Mouse (Mus musculus): ENCODE measurements around the gene Fgd3. TPM values are rescaled to one million over a fixed set of nuclear protein-coding genes. Genes with fewer than 3 reads are reported as not detected.

Gene Fgd3
- polyA plus RNA-seq, 1 experiment from 2014 or later = 1.0 TPM

DNA sequence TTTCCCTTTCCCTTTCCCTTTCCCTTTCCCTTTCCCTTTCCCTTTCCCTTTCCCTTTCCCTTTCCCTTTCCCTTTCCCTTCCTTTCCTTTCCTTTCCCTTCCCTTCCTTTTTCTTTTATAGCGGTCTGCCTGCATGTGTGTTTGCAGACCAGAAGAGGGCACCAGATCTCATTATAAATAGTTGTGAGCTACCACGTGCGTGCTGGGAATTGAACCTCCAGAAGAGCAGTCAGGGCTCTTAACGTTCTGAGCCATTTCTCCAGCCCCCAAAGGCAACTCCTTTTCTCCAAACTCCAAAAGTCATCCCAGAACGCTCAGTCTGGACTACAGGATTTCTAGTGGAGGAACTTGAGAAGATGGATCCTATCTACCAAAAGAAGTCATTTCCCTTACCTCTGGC is 99.2 kb downstream of the Fgd3 start:
- no peak overlapping the region for H3K4me3 ChIP-seq (replicated peaks; ENCODE audit: low read depth, low read length)
- no peak overlapping the region for H3K9ac ChIP-seq (ENCODE audit: low read depth, low read length)
- WGBS = 25% methylated on average over 5 of the region's 5 CpGs
- no peak overlapping the region for H3K27ac ChIP-seq
- H3K27me3 ChIP-seq (ENCODE audit: insufficient read depth, low read length) = no peaks in the 10 kb centered on the region
- DNase-seq (ENCODE audit: low spot score) (no peak), ATAC-seq (replicated peaks; ENCODE audit: low FRiP score, low read depth) (no peak)
- H3K9me3 ChIP-seq (replicated peaks; ENCODE audit: low read length) = no peaks in the 10 kb centered on the region
- TF ChIP-seq CTCF (IDR thresholded peaks at IDR 0.05; ENCODE audit: low read depth) = peak; percentile 46
- no peak overlapping the region for H3K4me2 ChIP-seq (ENCODE audit: low read length)
- 0 out of 2 replicates have a peak, but pooled peaks cover 4% of the 10 kb centered on the region for H3K4me1 ChIP-seq (replicated peaks; ENCODE audit: insufficient read depth, low read length)
- H3K36me3 ChIP-seq (ENCODE audit: insufficient read depth, low read length) = no peaks in the 10 kb centered on the region

GRCm38 (mm10) chr13:49219367-49219766 is 100.7 kb downstream of the Fgd3 start:
- H3K36me3 ChIP-seq (ENCODE audit: insufficient read depth, low read length) = no peaks in the 10 kb centered on the region
- no peak for TF ChIP-seq CTCF (IDR thresholded peaks at IDR 0.05; ENCODE audit: low read depth)
- no peak for DNase-seq (ENCODE audit: low spot score)
- no peaks in the 10 kb centered on the region for H3K27me3 ChIP-seq (ENCODE audit: insufficient read depth, low read length)
- WGBS = 83% methylated on average over 4 of the region's 4 CpGs
- H3K27ac ChIP-seq = no peak overlapping the region
- no peak overlapping the region for H3K4me3 ChIP-seq (replicated peaks; ENCODE audit: low read depth, low read length)
- no peak overlapping the region for H3K9ac ChIP-seq (ENCODE audit: low read depth, low read length)
- H3K4me1 ChIP-seq (replicated peaks; ENCODE audit: insufficient read depth, low read length) = peaks cover 11% of the 10 kb centered on the region; the same call in 1 of the 2 replicates
- no peak for ATAC-seq (replicated peaks; ENCODE audit: low FRiP score, low read depth)
- H3K4me2 ChIP-seq (ENCODE audit: low read length) = no peak overlapping the region
- no peaks in the 10 kb centered on the region for H3K9me3 ChIP-seq (replicated peaks; ENCODE audit: low read length)

DNA sequence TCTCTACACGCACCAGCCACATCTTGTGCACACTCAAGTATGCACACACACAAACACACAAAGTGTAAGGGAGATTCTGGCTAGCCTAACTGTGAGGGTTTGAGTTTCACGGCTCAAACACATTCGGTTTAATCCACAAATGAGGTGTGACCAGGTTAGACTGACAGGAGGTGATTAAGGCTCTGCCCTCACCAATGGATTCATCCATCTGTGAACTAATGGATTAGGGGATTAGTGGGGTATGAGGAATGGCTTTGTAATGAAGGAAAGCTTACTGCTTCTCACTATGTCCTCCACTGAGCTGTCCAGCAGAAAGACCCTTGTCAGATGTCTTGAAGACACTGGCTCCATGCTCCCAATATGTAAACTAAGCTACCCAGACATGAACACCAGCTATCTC is 101.5 kb downstream of the Fgd3 start:
- H3K27me3 ChIP-seq (ENCODE audit: insufficient read depth, low read length) = no peaks in the 10 kb centered on the region
- 59% methylated on average over 3 of the region's 3 CpGs for WGBS
- TF ChIP-seq CTCF (IDR thresholded peaks at IDR 0.05; ENCODE audit: low read depth) = no peak
- peaks cover 15% of the 10 kb centered on the region; the same call in 1 of the 2 replicates for H3K4me1 ChIP-seq (replicated peaks; ENCODE audit: insufficient read depth, low read length)
- H3K9me3 ChIP-seq (replicated peaks; ENCODE audit: low read length) = no peaks in the 10 kb centered on the region
- H3K36me3 ChIP-seq (ENCODE audit: insufficient read depth, low read length) = no peaks in the 10 kb centered on the region
- ATAC-seq (replicated peaks; ENCODE audit: low FRiP score, low read depth) (no peak), DNase-seq (ENCODE audit: low spot score) (no peak)
- no peak overlapping the region for H3K4me2 ChIP-seq (ENCODE audit: low read length)
- H3K9ac ChIP-seq (ENCODE audit: low read depth, low read length) = no peak overlapping the region
- H3K27ac ChIP-seq = no peak overlapping the region
- H3K4me3 ChIP-seq (replicated peaks; ENCODE audit: low read depth, low read length) = no peak overlapping the region

- Histone ChIP-seq H3K36me3 (ENCODE audit: insufficient read depth, low read length) (no peaks in the 10 kb centered on the region), H3K4me2 (ENCODE audit: low read length) (no peak overlapping the region; the same call in 1 of the 2 replicates), H3K9me3 (replicated peaks; ENCODE audit: low read length) (no peaks in the 10 kb centered on the region), H3K4me1 (replicated peaks; ENCODE audit: insufficient read depth, low read length) (peaks cover 17% of the 10 kb centered on the region; the same call in 1 of the 2 replicates), H3K27ac (no peak overlapping the region), H3K27me3 (ENCODE audit: insufficient read depth, low read length) (no peaks in the 10 kb centered on the region), H3K9ac (ENCODE audit: low read depth, low read length) (no peak overlapping the region), H3K4me3 (replicated peaks; ENCODE audit: low read depth, low read length) (no peak overlapping the region)
- ATAC-seq (replicated peaks; ENCODE audit: low FRiP score, low read depth) (no peak), DNase-seq (ENCODE audit: low spot score) (peak; percentile 50)
- TF ChIP-seq CTCF (IDR thresholded peaks at IDR 0.05; ENCODE audit: low read depth) = no peak
- WGBS = 64% methylated on average over 9 of the region's 9 CpGs
Measured at GRCm38 (mm10) chr13:49216808-49217561, 103.1 kb downstream of the Fgd3 start.

DNA sequence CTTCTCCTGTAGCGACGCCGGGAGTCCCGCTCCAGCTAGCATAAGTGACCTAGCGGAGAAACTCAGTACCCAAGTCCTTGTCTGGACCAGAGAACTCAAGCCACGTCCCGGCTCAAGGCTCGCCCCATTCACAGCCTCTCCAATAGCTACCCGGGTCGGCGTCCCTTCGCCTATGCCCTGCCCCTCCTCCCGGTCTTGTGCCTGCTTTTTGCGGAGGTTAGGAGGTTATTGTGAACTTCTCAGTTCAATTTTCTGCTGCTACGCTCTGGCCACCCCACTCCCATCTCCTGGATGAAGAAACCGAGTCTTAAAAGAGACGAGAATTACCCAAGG is 103.9 kb downstream of the Fgd3 start:
- peak overlapping the region; percentile 90 for H3K4me3 ChIP-seq (replicated peaks; ENCODE audit: low read depth, low read length)
- H3K27ac ChIP-seq = peak overlapping the region; percentile 92
- H3K36me3 ChIP-seq (ENCODE audit: insufficient read depth, low read length) = no peaks in the 10 kb centered on the region
- ATAC-seq (replicated peaks; ENCODE audit: low FRiP score, low read depth) (peak; percentile 70), DNase-seq (ENCODE audit: low spot score) (no peak)
- no peaks in the 10 kb centered on the region for H3K9me3 ChIP-seq (replicated peaks; ENCODE audit: low read length)
- TF ChIP-seq CTCF (IDR thresholded peaks at IDR 0.05; ENCODE audit: low read depth) = no peak
- peak overlapping the region; percentile 91 for H3K9ac ChIP-seq (ENCODE audit: low read depth, low read length)
- peak overlapping the region; percentile 94 for H3K4me2 ChIP-seq (ENCODE audit: low read length)
- H3K4me1 ChIP-seq (replicated peaks; ENCODE audit: insufficient read depth, low read length) = peaks cover 17% of the 10 kb centered on the region; the same call in 1 of the 2 replicates
- WGBS = 3% methylated on average over 17 of the region's 17 CpGs
- H3K27me3 ChIP-seq (ENCODE audit: insufficient read depth, low read length) = no peaks in the 10 kb centered on the region

GRCm38 (mm10) chr13:49215504-49216219 is 104.4 kb downstream of the Fgd3 start, which contains the start of gene Card19:
TSS of gene Card19 (minus strand) at chr13:49216037.
- ATAC-seq (replicated peaks; ENCODE audit: low FRiP score, low read depth) (peak; percentile 90), DNase-seq (ENCODE audit: low spot score) (peak; percentile 98)
- H3K9ac ChIP-seq (ENCODE audit: low read depth, low read length) = peak within 1 kb of the TSS; percentile 91
- peak within 1 kb of the TSS; percentile 94 for H3K4me2 ChIP-seq (ENCODE audit: low read length)
- H3K9me3 ChIP-seq (replicated peaks; ENCODE audit: low read length) = no peaks in the 10 kb centered on the region
- H3K27me3 ChIP-seq (ENCODE audit: insufficient read depth, low read length) = no peaks in the 10 kb centered on the region
- peak within 1 kb of the TSS; percentile 92 for H3K27ac ChIP-seq
- H3K4me3 ChIP-seq (replicated peaks; ENCODE audit: low read depth, low read length) = peak within 1 kb of the TSS; percentile 90
- TF ChIP-seq CTCF (IDR thresholded peaks at IDR 0.05; ENCODE audit: low read depth) = no peak
- no peaks in the 10 kb centered on the region for H3K36me3 ChIP-seq (ENCODE audit: insufficient read depth, low read length)
- peaks cover 17% of the 10 kb centered on the region; the same call in 1 of the 2 replicates for H3K4me1 ChIP-seq (replicated peaks; ENCODE audit: insufficient read depth, low read length)
- WGBS = under 1% methylated on average over 78 of the region's 78 CpGs

Measured in kidney, postnatal 0 days (tissue).